In genomic region chr19:21179886-21180285, GRCm38 (mm10) we compare ENCODE assay signal across 28 mouse cellular contexts.
DNase-seq lines count a peak whose midpoint lies in the region; ATAC-seq and TF ChIP-seq lines count a peak whose summit lies in the region.
"Had no signal": no experiment of that assay in that cellular context is flagged by ENCODE, and none has a peak within 500 bp of the region (broad histone marks: within the 10 kb centered on the region; RNA-seq: fewer than 3 reads in every experiment).

No protein-coding gene starts in this region.

- WGBS in lung, postnatal 0 days = 86% methylated on average over 1 of the region's 1 CpGs
- 93% methylated on average over 1 of the region's 1 CpGs for WGBS in kidney, embryonic 16.5 days
- 85% methylated on average over 1 of the region's 1 CpGs for WGBS in stomach, postnatal 0 days

- TF ChIP-seq RAD21 in MEL (IDR thresholded peaks at IDR 0.05; ENCODE audit: low read depth, low read length) = no peak

- peak; percentile 32 for DNase-seq in lung, postnatal 0 days (ENCODE audit: low spot score)
- DNase-seq in lung, postnatal 10 days = no peak
- DNase-seq in MEL (ENCODE audit: low read depth, low spot score) = peak; percentile 41
- no peak for DNase-seq in left cerebral cortex, adult 18-20 months (ENCODE audit: low spot score in 2 of 2)
- no peak for DNase-seq in stomach, postnatal 0 days (ENCODE audit: low spot score)
- DNase-seq: adrenal gland, adult 2 months; adrenal gland, postnatal 36 days; cerebellum, adult 2 months; cerebellum, postnatal 14 days; gastrocnemius, postnatal 25 days; heart, postnatal 4 days; kidney, postnatal 25 days; right cerebral cortex, postnatal 4 days had no signal

- H3K9me3 ChIP-seq in lung, postnatal 0 days (ENCODE audit: low read length) = no peaks in the 10 kb centered on the region
- H3K9me3 ChIP-seq in MEL (replicated peaks; ENCODE audit: insufficient read depth, low read length) = no peaks in the 10 kb centered on the region
- H3K9me3 ChIP-seq in kidney, embryonic 16.5 days (ENCODE audit: low read length) = no peaks in the 10 kb centered on the region
- H3K9me3 ChIP-seq in stomach, postnatal 0 days (ENCODE audit: control insufficient read depth, low read length) = no peaks in the 10 kb centered on the region
- H3K9me3 ChIP-seq: hindbrain, embryonic 13.5 days; limb, embryonic 13.5 days; lung, embryonic 15.5 days; midbrain, embryonic 13.5 days had no signal

- H3K4me3 ChIP-seq in lung, postnatal 0 days (ENCODE audit: low read depth, low read length) = no peak overlapping the region
- no peak overlapping the region for H3K4me3 ChIP-seq in MEL (ENCODE audit: control insufficient read depth in 1 of 2, insufficient read depth in 1 of 2, low read depth in 2 of 2, low read length in 2 of 2)
- no peak overlapping the region for H3K4me3 ChIP-seq in kidney, embryonic 16.5 days (ENCODE audit: low read length)
- H3K4me3 ChIP-seq in stomach, postnatal 0 days (ENCODE audit: low read depth, low read length) = no peak overlapping the region
- H3K4me3 ChIP-seq: hindbrain, embryonic 13.5 days; left cerebral cortex, adult 2 months; limb, embryonic 13.5 days; lung, embryonic 15.5 days; megakaryocyte, embryonic 14.5 days; midbrain, embryonic 13.5 days had no signal

- H3K27ac ChIP-seq in lung, postnatal 0 days (ENCODE audit: low read length) = no peak overlapping the region
- H3K27ac ChIP-seq in MEL (ENCODE audit: control insufficient read depth, low read depth, low read length) = no peak overlapping the region
- no peak overlapping the region for H3K27ac ChIP-seq in kidney, embryonic 16.5 days (ENCODE audit: low read length)
- no peak overlapping the region for H3K27ac ChIP-seq in stomach, postnatal 0 days (replicated peaks)
- H3K27ac ChIP-seq: hindbrain, embryonic 13.5 days; left cerebral cortex, adult 2 months; limb, embryonic 13.5 days; liver, embryonic 14.5 days; lung, embryonic 15.5 days; midbrain, embryonic 13.5 days had no signal

- H3K4me2 ChIP-seq in lung, postnatal 0 days (replicated peaks; ENCODE audit: low read depth, low read length) = no peak overlapping the region
- no peak overlapping the region for H3K4me2 ChIP-seq in kidney, embryonic 16.5 days (replicated peaks; ENCODE audit: low read depth, low read length)
- no peak overlapping the region for H3K4me2 ChIP-seq in stomach, postnatal 0 days (replicated peaks; ENCODE audit: low read depth)
- H3K4me2 ChIP-seq: heart, embryonic 11.5 days; hindbrain, embryonic 13.5 days; limb, embryonic 13.5 days; lung, embryonic 15.5 days; midbrain, embryonic 13.5 days had no signal

- H3K9ac ChIP-seq in lung, postnatal 0 days (replicated peaks; ENCODE audit: low read depth) = no peak overlapping the region
- no peak overlapping the region for H3K9ac ChIP-seq in MEL (ENCODE audit: control insufficient read depth, low read depth, low read length, poor library complexity, severe bottlenecking)
- no peak overlapping the region for H3K9ac ChIP-seq in kidney, embryonic 16.5 days (replicated peaks; ENCODE audit: low read length)
- no peak overlapping the region for H3K9ac ChIP-seq in stomach, postnatal 0 days (ENCODE audit: low read length)
- H3K9ac ChIP-seq: hindbrain, embryonic 13.5 days; limb, embryonic 13.5 days; liver, embryonic 14.5 days; lung, embryonic 15.5 days; midbrain, embryonic 13.5 days had no signal

- no peak for TF ChIP-seq EP300 in lung, postnatal 0 days (IDR thresholded peaks at IDR 0.05)
- TF ChIP-seq EP300 in MEL (IDR thresholded peaks at IDR 0.05; ENCODE audit: low read depth in 1 of 2, low read length in 2 of 2) = no peak
- no peak for TF ChIP-seq EP300 in stomach, postnatal 0 days (optimal IDR thresholded peaks at IDR 0.05)

- no peak for TF ChIP-seq POLR2A in MEL (IDR thresholded peaks at IDR 0.05; ENCODE audit: control insufficient read depth in 1 of 2, insufficient read depth in 1 of 2, low read depth in 1 of 2, low read length in 2 of 2, poor library complexity in 1 of 2)

- TF ChIP-seq CTCF in lung, postnatal 0 days (IDR thresholded peaks at IDR 0.05) = no peak
- TF ChIP-seq CTCF in MEL (IDR thresholded peaks at IDR 0.05 in 2 of 3, conservative IDR thresholded peaks at IDR 0.05 in 1 of 3; ENCODE audit: control insufficient read depth in 1 of 3, insufficient read depth in 1 of 3, low read depth in 2 of 3, low read length in 3 of 3, poor library complexity in 1 of 3, severe bottlenecking in 1 of 3) = no peak
- no peak for TF ChIP-seq CTCF in stomach, postnatal 0 days (IDR thresholded peaks at IDR 0.05; ENCODE audit: low read depth)

- no peak for ATAC-seq in lung, postnatal 0 days
- peak; percentile 92 for ATAC-seq in granulocyte monocyte progenitor cell, adult 5-6 weeks (replicated peaks; ENCODE audit: poor library complexity, severe bottlenecking)
- peak; percentile 95 for ATAC-seq in neutrophil, adult 5-6 weeks (ENCODE audit: extremely low read depth, insufficient number of reproducible peaks, low FRiP score, poor library complexity, severe bottlenecking)
- ATAC-seq in kidney, embryonic 16.5 days (ENCODE audit: low FRiP score, low TSS enrichment) = no peak
- no peak for ATAC-seq in stomach, postnatal 0 days (ENCODE audit: low FRiP score, low TSS enrichment)
- ATAC-seq: activated CD4-positive, CD25-positive, alpha-beta regulatory T cell, adult 4 months; CD4-positive, CD25-positive, alpha-beta regulatory T cell, adult 4 months; forebrain, embryonic 14.5 days; intestine, postnatal 0 days; midbrain, embryonic 13.5 days had no signal

- no peaks in the 10 kb centered on the region for H3K4me1 ChIP-seq in lung, postnatal 0 days (ENCODE audit: insufficient read depth, low read depth, low read length)
- H3K4me1 ChIP-seq in MEL (ENCODE audit: control insufficient read depth in 1 of 2, insufficient read depth in 2 of 2, low read length in 2 of 2) = no peaks in the 10 kb centered on the region
- H3K4me1 ChIP-seq in kidney, embryonic 16.5 days (ENCODE audit: insufficient read depth, low read length) = no peaks in the 10 kb centered on the region
- no peaks in the 10 kb centered on the region for H3K4me1 ChIP-seq in stomach, postnatal 0 days (replicated peaks; ENCODE audit: control insufficient read depth, insufficient read depth)
- H3K4me1 ChIP-seq: limb, embryonic 13.5 days; lung, embryonic 15.5 days had no signal

- no peaks in the 10 kb centered on the region for H3K36me3 ChIP-seq in lung, postnatal 0 days (ENCODE audit: insufficient read depth, low read length)
- H3K36me3 ChIP-seq in MEL (ENCODE audit: control insufficient read depth in 1 of 2, insufficient read depth in 2 of 2, low read length in 2 of 2) = no peaks in the 10 kb centered on the region
- H3K36me3 ChIP-seq in kidney, embryonic 16.5 days (ENCODE audit: insufficient read depth, low read length) = no peaks in the 10 kb centered on the region
- no peaks in the 10 kb centered on the region for H3K36me3 ChIP-seq in stomach, postnatal 0 days (ENCODE audit: control insufficient read depth, insufficient read depth, low read length)
- H3K36me3 ChIP-seq: hindbrain, embryonic 13.5 days; limb, embryonic 13.5 days; lung, embryonic 15.5 days; midbrain, embryonic 13.5 days had no signal

- no peaks in the 10 kb centered on the region for H3K27me3 ChIP-seq in lung, postnatal 0 days (replicated peaks; ENCODE audit: insufficient read depth, low read length)
- H3K27me3 ChIP-seq in MEL (ENCODE audit: control insufficient read depth in 1 of 2, insufficient read depth in 2 of 2, low read length in 2 of 2) = no peaks in the 10 kb centered on the region
- no peaks in the 10 kb centered on the region for H3K27me3 ChIP-seq in kidney, embryonic 16.5 days (ENCODE audit: insufficient read depth, low read length)
- H3K27me3 ChIP-seq in stomach, postnatal 0 days (ENCODE audit: control insufficient read depth, insufficient read depth, low read length) = no peaks in the 10 kb centered on the region
- H3K27me3 ChIP-seq: hindbrain, embryonic 13.5 days; limb, embryonic 13.5 days; lung, embryonic 15.5 days; megakaryocyte, embryonic 14.5 days; midbrain, embryonic 13.5 days had no signal

- H3K79me2 ChIP-seq in MEL (ENCODE audit: control insufficient read depth, insufficient read depth, low read length, poor library complexity) = no peaks in the 10 kb centered on the region

TF ChIP-seq in MEL, 35 proteins besides CTCF, POLR2A, EP300 and RAD21:
- no peak for TF ChIP-seq HCFC1 (IDR thresholded peaks at IDR 0.05; ENCODE audit: low read depth, low read length)
- no peak for TF ChIP-seq TBP (IDR thresholded peaks at IDR 0.05; ENCODE audit: low read depth, low read length)
- TF ChIP-seq TCF12 (IDR thresholded peaks at IDR 0.05; ENCODE audit: low read depth, low read length) = no peak
- TF ChIP-seq POLR2AphosphoS5 (IDR thresholded peaks at IDR 0.05; ENCODE audit: borderline replicate concordance, low read depth, low read length) = no peak
- no peak for TF ChIP-seq ETS1 (IDR thresholded peaks at IDR 0.05; ENCODE audit: low read depth, low read length)
- no peak for TF ChIP-seq MAFK (IDR thresholded peaks at IDR 0.05; ENCODE audit: borderline replicate concordance, low read depth, low read length)
- no peak for TF ChIP-seq ZC3H11A (IDR thresholded peaks at IDR 0.05; ENCODE audit: low read depth, low read length)
- TF ChIP-seq RCOR1 (IDR thresholded peaks at IDR 0.05; ENCODE audit: low read depth, low read length) = no peak
- no peak for TF ChIP-seq NELFE (IDR thresholded peaks at IDR 0.05; ENCODE audit: low read depth, low read length)
- no peak for TF ChIP-seq ZNF384 (IDR thresholded peaks at IDR 0.05; ENCODE audit: low read depth, low read length)
- no peak for TF ChIP-seq KAT2A (conservative IDR thresholded peaks at IDR 0.05; ENCODE audit: low read depth, low read length)
- TF ChIP-seq MYC (IDR thresholded peaks at IDR 0.05; ENCODE audit: low read depth, low read length) = no peak
- TF ChIP-seq SIN3A (IDR thresholded peaks at IDR 0.05; ENCODE audit: low read length) = no peak
- TF ChIP-seq USF1 (IDR thresholded peaks at IDR 0.05; ENCODE audit: low read depth, low read length) = no peak

Comparison
In these comparisons a context has a peak if more than half of its experiments do, and no peak if none do; other contexts are left out.
1. DNase-seq: peak in lung, postnatal 0 days (single experiment) and MEL (single experiment); none in lung, postnatal 10 days (single experiment), left cerebral cortex, adult 18-20 months (0 of 2) and stomach, postnatal 0 days (single experiment).
2. ATAC-seq: peak in granulocyte monocyte progenitor cell, adult 5-6 weeks (single experiment) and neutrophil, adult 5-6 weeks (single experiment); none in lung, postnatal 0 days (single experiment), kidney, embryonic 16.5 days (single experiment) and stomach, postnatal 0 days (single experiment).